Mouse (Mus musculus) cortical plate, adult 2 months (tissue): ENCODE data around the gene Fcgr3.
"Not testable (repeated sequence)": the region's sequence is repeated elsewhere in the genome, so short reads cannot be mapped to it uniquely, and the experiment has no call there.

Source experiments
- CTCF ChIP-seq: fragments of 200-500 bp; IDR thresholded peaks from 2 replicates; pipeline ENCODE4 v1.5.1; 2011; ENCODE audit warnings: mild to moderate bottlenecking, control low read depth, low read length; ENCODE audit not compliant: insufficient read depth; ENCODE audit errors: extremely low read depth
- POLR2A ChIP-seq: fragments of 200-500 bp; IDR thresholded peaks from 2 replicates; pipeline ENCODE4 v1.6.1; 2011; ENCODE audit warnings: mild to moderate bottlenecking, low read length, control low read depth; ENCODE audit not compliant: insufficient read depth; ENCODE audit errors: extremely low read depth

DNA sequence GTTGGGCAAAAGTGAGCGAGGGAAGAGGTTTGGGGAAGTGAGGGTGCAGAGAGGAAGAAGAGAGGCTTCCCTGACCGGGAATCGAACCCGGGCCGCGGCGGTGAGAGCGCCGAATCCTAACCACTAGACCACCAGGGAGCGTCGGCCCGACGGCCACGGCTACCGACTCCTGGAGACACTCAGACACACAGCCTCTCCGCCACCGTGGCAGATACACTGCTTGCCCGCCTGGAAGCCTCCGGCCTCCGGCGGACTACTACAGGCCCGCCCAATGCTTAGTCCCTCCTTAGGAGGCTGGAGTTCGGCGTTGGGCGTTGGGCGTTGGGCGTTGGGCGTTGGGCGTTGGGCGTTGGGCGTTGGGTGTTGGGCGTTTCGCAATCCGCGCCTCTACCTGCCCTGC, 7.0 kb upstream of the Fcgr3 start:
- not testable (repeated sequence) for TF ChIP-seq POLR2A, CTCF
